19 mouse cellular contexts compared by ENCODE assay signal in genomic region chr16:11457136-11457535, GRCm38 (mm10).
DNase-seq lines count a peak whose midpoint lies in the region; ATAC-seq and TF ChIP-seq lines count a peak whose summit lies in the region.
"Had no signal": no experiment of that assay in that cellular context is flagged by ENCODE, and none has a peak within 500 bp of the region (broad histone marks: within the 10 kb centered on the region; RNA-seq: fewer than 3 reads in every experiment).

No protein-coding gene starts in this region.

- H3K36me3 ChIP-seq in spleen, adult 2 months (ENCODE audit: control insufficient read depth, insufficient read depth, low read length): peaks cover 18% of the 10 kb centered on the region
- no peaks in the 10 kb centered on the region for H3K36me3 ChIP-seq in limb, embryonic 11.5 days (ENCODE audit: control insufficient read depth, insufficient read depth, low read length)
- peaks cover 24% of the 10 kb centered on the region for H3K36me3 ChIP-seq in small intestine, adult 2 months (ENCODE audit: control insufficient read depth, insufficient read depth, low read length)

- WGBS in spleen, adult 2 months: 89% methylated on average over 5 of the region's 5 CpGs
- 62% methylated on average over 5 of the region's 5 CpGs for WGBS in limb, embryonic 11.5 days
- WGBS in small intestine, adult 2 months: 88% methylated on average over 5 of the region's 5 CpGs
- WGBS in lung, adult 2 months: 83% methylated on average over 5 of the region's 5 CpGs

- peaks cover 10% of the 10 kb centered on the region; the same call in 1 of the 2 replicates for H3K4me1 ChIP-seq in spleen, adult 2 months (ENCODE audit: control insufficient read depth, insufficient read depth, insufficient read length)
- H3K4me1 ChIP-seq in bone marrow macrophage, adult 2 months (ENCODE audit: control insufficient read depth, insufficient read depth, low read length): peaks cover 66% of the 10 kb centered on the region
- peaks cover 11% of the 10 kb centered on the region; the same call in 1 of the 2 replicates for H3K4me1 ChIP-seq in limb, embryonic 11.5 days (ENCODE audit: control insufficient read depth, insufficient read depth, low read length)
- H3K4me1 ChIP-seq in small intestine, adult 2 months (ENCODE audit: control insufficient read depth, insufficient read depth, insufficient read length, low read length): peaks cover 9% of the 10 kb centered on the region; the same call in 1 of the 2 replicates
- peaks cover 14% of the 10 kb centered on the region for H3K4me1 ChIP-seq in lung, adult 2 months (ENCODE audit: control insufficient read depth, insufficient read depth, low read length)
- H3K4me1 ChIP-seq: forebrain, embryonic 12.5 days; midbrain, embryonic 10.5 days had no signal

- no peak for TF ChIP-seq CTCF in spleen, adult 2 months (IDR thresholded peaks at IDR 0.05; ENCODE audit: extremely low read depth, insufficient read depth, insufficient read length, insufficient replicate concordance)
- TF ChIP-seq CTCF in bone marrow macrophage, adult 2 months (IDR thresholded peaks at IDR 0.05; ENCODE audit: low read depth, low read length): no peak
- TF ChIP-seq CTCF in small intestine, adult 2 months (IDR thresholded peaks at IDR 0.05; ENCODE audit: extremely low read depth, insufficient read length, insufficient replicate concordance, low read depth, low read length): no peak
- no peak for TF ChIP-seq CTCF in lung, adult 2 months (IDR thresholded peaks at IDR 0.05; ENCODE audit: insufficient read depth, low read length)

- peak overlapping the region; percentile 60; the same call in 1 of the 2 replicates for H3K27ac ChIP-seq in spleen, adult 2 months (ENCODE audit: insufficient read depth, low read length)
- H3K27ac ChIP-seq in bone marrow macrophage, adult 2 months (ENCODE audit: insufficient read depth, low read depth, low read length): peak overlapping the region; percentile 97
- H3K27ac ChIP-seq in limb, embryonic 11.5 days (replicated peaks; ENCODE audit: low read depth, low read length): peak overlapping the region; percentile 68
- peak overlapping the region; percentile 76 for H3K27ac ChIP-seq in small intestine, adult 2 months (ENCODE audit: insufficient read depth, low read depth, low read length)
- H3K27ac ChIP-seq: embryonic facial prominence, embryonic 10.5 days; forebrain, embryonic 12.5 days; hindbrain, postnatal 0 days; midbrain, embryonic 10.5 days had no signal

- no peak for TF ChIP-seq POLR2A in spleen, adult 2 months (IDR thresholded peaks at IDR 0.05; ENCODE audit: low read depth, low read length)
- no peak for TF ChIP-seq POLR2A in bone marrow macrophage, adult 2 months (IDR thresholded peaks at IDR 0.05; ENCODE audit: borderline replicate concordance, low read depth, low read length)
- TF ChIP-seq POLR2A in small intestine, adult 2 months (IDR thresholded peaks at IDR 0.05; ENCODE audit: low read depth, low read length): no peak
- no peak for TF ChIP-seq POLR2A in lung, adult 2 months (IDR thresholded peaks at IDR 0.05; ENCODE audit: borderline replicate concordance, extremely low read depth, low read depth, low read length)

- no peaks in the 10 kb centered on the region for H3K9me3 ChIP-seq in limb, embryonic 11.5 days (ENCODE audit: control insufficient read depth, low read length)
- H3K9me3 ChIP-seq: heart, embryonic 15.5 days had no signal

- H3K4me2 ChIP-seq in limb, embryonic 11.5 days (ENCODE audit: low read depth, severe bottlenecking): no peak overlapping the region
- H3K4me2 ChIP-seq: forebrain, embryonic 12.5 days; heart, embryonic 15.5 days had no signal

- H3K4me3 ChIP-seq in spleen, adult 2 months (ENCODE audit: extremely low read depth, insufficient read depth, insufficient read length): no peak overlapping the region
- no peak overlapping the region for H3K4me3 ChIP-seq in bone marrow macrophage, adult 2 months (ENCODE audit: insufficient read depth, low read length)
- H3K4me3 ChIP-seq in limb, embryonic 11.5 days (ENCODE audit: low read depth, low read length): no peak overlapping the region
- no peak overlapping the region for H3K4me3 ChIP-seq in small intestine, adult 2 months (ENCODE audit: low read depth, low read length)
- H3K4me3 ChIP-seq in lung, adult 2 months (replicated peaks; ENCODE audit: extremely low read depth, low read depth, low read length): no peak overlapping the region
- H3K4me3 ChIP-seq: embryonic facial prominence, embryonic 10.5 days; forebrain, embryonic 12.5 days; heart, embryonic 15.5 days; midbrain, embryonic 10.5 days had no signal

- H3K27me3 ChIP-seq in spleen, adult 2 months (ENCODE audit: control insufficient read depth, insufficient read depth, low read length): no peaks in the 10 kb centered on the region
- no peaks in the 10 kb centered on the region for H3K27me3 ChIP-seq in limb, embryonic 11.5 days (ENCODE audit: control insufficient read depth, insufficient read depth, low read length)
- no peaks in the 10 kb centered on the region for H3K27me3 ChIP-seq in small intestine, adult 2 months (ENCODE audit: control insufficient read depth, insufficient read depth, low read length)
- H3K27me3 ChIP-seq: forebrain, embryonic 12.5 days; heart, embryonic 15.5 days had no signal

- ATAC-seq in limb, embryonic 11.5 days (ENCODE audit: insufficient number of reproducible peaks, low FRiP score, low TSS enrichment, low read depth): no peak
- ATAC-seq: hindbrain, postnatal 0 days had no signal

- H3K9ac ChIP-seq in limb, embryonic 11.5 days (ENCODE audit: low read length): no peak overlapping the region
- H3K9ac ChIP-seq: forebrain, embryonic 12.5 days; heart, embryonic 15.5 days had no signal

- no peak for DNase-seq in spleen, adult 2 months (ENCODE audit: low read depth in 1 of 2, low spot score in 2 of 2)
- DNase-seq in spleen, postnatal 10 days (ENCODE audit: low spot score in 2 of 2): no peak
- DNase-seq in limb, embryonic 11.5 days (ENCODE audit: low spot score): no peak
- DNase-seq in lung, adult 2 months: no peak
- no peak for DNase-seq in kidney, adult 8-10 months
- DNase-seq: adrenal gland, postnatal 36 days; cerebellum, adult 9-10 months; gastrocnemius, postnatal 14 days; kidney, postnatal 10 days; lung, adult 18-20 months; retina, postnatal 1 day; right cerebral cortex, postnatal 4 days had no signal
